Mouse (Mus musculus) embryonic fibroblast, embryonic 13.5 days (primary cell): ENCODE measurements around the gene D630039A03Rik.

Source experiments
- CTCF ChIP-seq: IDR thresholded peaks from 2 replicates; pipeline ENCODE4 v1.5.1; 2011; ENCODE audit warnings: mild to moderate bottlenecking, control low read depth, low read length, moderate library complexity, borderline replicate concordance; ENCODE audit not compliant: insufficient read depth
- POLR2A ChIP-seq: IDR thresholded peaks from 2 replicates; pipeline ENCODE4 v1.6.1; 2011; ENCODE audit warnings: low read depth, mild to moderate bottlenecking, control low read depth, low read length, moderate library complexity

DNA sequence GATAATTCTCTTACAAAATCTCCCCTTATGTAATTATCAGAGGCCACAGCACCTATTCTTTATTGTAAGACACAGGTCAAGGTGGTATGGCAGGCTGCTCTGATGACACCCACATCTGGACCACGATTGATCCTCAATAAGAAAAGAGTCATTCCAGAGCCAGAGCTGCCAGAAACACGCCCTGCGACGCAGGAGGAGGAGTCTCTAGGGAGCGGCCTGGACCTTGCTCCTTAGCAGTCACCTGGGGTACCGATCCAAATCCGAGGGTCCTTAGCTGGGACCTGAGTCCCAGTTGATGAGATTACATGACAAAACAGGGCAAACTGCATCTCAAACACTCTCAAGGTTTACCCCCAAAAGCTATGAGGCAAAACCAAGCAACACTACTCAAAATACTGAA is 37.7 kb upstream of the D630039A03Rik start:
- TF ChIP-seq CTCF (no peak), POLR2A (no peak)
